Mouse (Mus musculus) stomach, postnatal 0 days (tissue): ENCODE results near the gene Tpte.

Experiments
- CTCF ChIP-seq: IDR thresholded peaks from 2 replicates; pipeline ENCODE4 v1.5.1; 2016; ENCODE audit warnings: antibody characterized with exemption, low read depth, mild to moderate bottlenecking, moderate library complexity
- EP300 ChIP-seq: optimal IDR thresholded peaks from 2 replicates; pipeline ENCODE3; 2016; ENCODE audit warnings: antibody characterized with exemption

DNA sequence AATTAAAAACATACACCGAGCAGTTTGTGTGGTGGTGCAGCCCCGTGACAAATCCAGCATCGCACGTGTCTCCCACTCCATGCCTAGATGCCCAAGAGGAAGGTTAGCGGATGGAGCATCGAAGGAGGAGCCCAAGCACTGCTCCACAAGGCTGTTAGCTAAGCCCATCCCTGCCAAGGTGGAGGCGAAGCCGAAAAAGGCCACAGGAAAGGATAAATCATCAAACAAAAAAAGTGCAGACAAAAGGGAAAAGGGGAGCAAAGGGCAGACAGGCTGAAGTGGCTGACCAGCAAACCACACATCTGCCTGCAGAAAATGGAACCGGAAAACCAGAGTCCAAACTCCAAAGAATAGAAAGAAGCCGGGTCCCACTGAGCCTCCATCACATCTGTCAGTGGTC is 23.8 kb downstream of the Tpte start:
- no peak for TF ChIP-seq CTCF
- no peak for TF ChIP-seq EP300
